Mouse (Mus musculus): ENCODE data around the gene Ascl2.

DNA sequence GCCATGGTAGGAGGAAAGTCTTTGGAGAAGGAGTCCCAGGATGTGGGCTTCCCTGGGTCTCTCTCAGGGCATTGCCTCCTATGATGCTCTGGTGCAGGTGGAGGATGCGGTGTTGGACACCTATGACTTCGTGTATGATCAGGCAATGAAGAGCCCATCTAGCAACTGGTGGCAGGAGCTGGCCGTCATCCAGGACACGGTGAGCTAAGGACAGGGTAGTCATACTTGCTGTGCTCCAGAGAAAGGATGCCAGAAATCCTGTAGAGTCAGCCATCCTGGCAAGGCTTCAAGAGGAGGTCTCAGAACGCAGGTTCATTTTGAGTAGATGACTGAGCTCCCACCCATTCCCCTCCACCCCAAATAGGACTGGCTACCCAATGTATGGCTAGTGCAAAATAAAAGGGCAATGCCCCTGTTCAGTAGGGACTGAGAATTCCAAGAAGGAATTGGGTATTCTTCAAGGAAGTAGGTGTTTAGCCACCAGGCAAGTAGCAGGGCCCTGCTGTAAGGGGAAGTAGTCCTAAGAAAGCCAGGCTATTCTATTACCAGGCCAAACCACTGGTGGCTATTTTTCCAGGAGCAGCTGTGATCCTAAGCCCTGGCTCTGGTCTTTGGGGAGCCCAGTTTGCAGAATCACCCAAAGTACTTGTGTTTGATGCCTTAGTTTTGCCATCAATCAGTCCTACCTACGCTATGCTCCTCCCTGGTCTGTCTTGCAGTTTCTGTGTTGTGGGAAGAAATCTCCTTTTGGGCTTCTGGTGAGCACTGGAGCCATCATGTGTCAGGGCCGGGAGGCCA, 46.0 kb upstream of the Ascl2 start:
- TF ChIP-seq POLR2A (IDR thresholded peaks at IDR 0.05; ENCODE audit: borderline replicate concordance, extremely low read depth, low read depth, low read length) (no peak), CTCF (IDR thresholded peaks at IDR 0.05; ENCODE audit: insufficient read depth, low read length) (no peak)

Data from lung, adult 2 months (tissue).